Comparison of ENCODE assay signal across 8 mouse cellular contexts in genomic region chr1:171033196-171033595, GRCm38 (mm10). TPM values are rescaled to one million over a fixed set of nuclear protein-coding genes. Genes with fewer than 3 reads are reported as not detected.
DNase-seq lines count a peak whose midpoint lies in the region; ATAC-seq and TF ChIP-seq lines count a peak whose summit lies in the region.

No protein-coding gene starts in this region.

- no peaks in the 10 kb centered on the region for H3K36me3 ChIP-seq in lung, postnatal 0 days (ENCODE audit: insufficient read depth, low read length)
- H3K36me3 ChIP-seq in erythroblast, embryonic 14.5 days (ENCODE audit: control insufficient read depth) = no peaks in the 10 kb centered on the region
- H3K36me3 ChIP-seq in kidney, postnatal 0 days (ENCODE audit: insufficient read depth, low read length) = no peaks in the 10 kb centered on the region
- no peaks in the 10 kb centered on the region for H3K36me3 ChIP-seq in midbrain, embryonic 13.5 days

- TF ChIP-seq EP300 in lung, postnatal 0 days (IDR thresholded peaks at IDR 0.05) = no peak

- H3K27me3 ChIP-seq in lung, postnatal 0 days (replicated peaks; ENCODE audit: insufficient read depth, low read length) = 0 out of 2 replicates have a peak, but pooled peaks cover 6% of the 10 kb centered on the region
- H3K27me3 ChIP-seq in erythroblast, embryonic 14.5 days (ENCODE audit: control insufficient read depth) = peaks cover 37% of the 10 kb centered on the region
- H3K27me3 ChIP-seq in kidney, postnatal 0 days (ENCODE audit: insufficient read depth, low read length) = peaks cover 4% of the 10 kb centered on the region; the same call in 1 of the 2 replicates
- H3K27me3 ChIP-seq in midbrain, embryonic 13.5 days = peaks cover 49% of the 10 kb centered on the region

- H3K4me2 ChIP-seq in lung, postnatal 0 days (replicated peaks; ENCODE audit: low read depth, low read length) = peak overlapping the region; percentile 88
- H3K4me2 ChIP-seq in kidney, postnatal 0 days (ENCODE audit: low read length) = peak overlapping the region; percentile 95
- H3K4me2 ChIP-seq in midbrain, embryonic 13.5 days (replicated peaks) = peak overlapping the region; percentile 81

- no peaks in the 10 kb centered on the region for H3K9me3 ChIP-seq in lung, postnatal 0 days (ENCODE audit: low read length)
- no peaks in the 10 kb centered on the region for H3K9me3 ChIP-seq in erythroblast, embryonic 14.5 days (ENCODE audit: control insufficient read depth, low read length)
- H3K9me3 ChIP-seq in kidney, postnatal 0 days (replicated peaks; ENCODE audit: low read length) = no peaks in the 10 kb centered on the region
- H3K9me3 ChIP-seq in midbrain, embryonic 13.5 days = no peaks in the 10 kb centered on the region

- H3K4me1 ChIP-seq in lung, postnatal 0 days (ENCODE audit: insufficient read depth, low read depth, low read length) = 0 out of 2 replicates have a peak, but pooled peaks cover 2% of the 10 kb centered on the region
- peaks cover 58% of the 10 kb centered on the region for H3K4me1 ChIP-seq in erythroblast, embryonic 14.5 days (ENCODE audit: control insufficient read depth)
- no peaks in the 10 kb centered on the region for H3K4me1 ChIP-seq in kidney, postnatal 0 days (replicated peaks; ENCODE audit: insufficient read depth, low read length)
- H3K4me1 ChIP-seq in midbrain, embryonic 13.5 days (replicated peaks) = peaks cover 24% of the 10 kb centered on the region

- ATAC-seq in CD4-positive, CD25-positive, alpha-beta regulatory T cell, adult 4 months = no peak
- ATAC-seq in lung, postnatal 0 days = no peak
- ATAC-seq in kidney, postnatal 0 days (replicated peaks; ENCODE audit: low FRiP score, low read depth) = no peak
- peak; percentile 10; the same call in 1 of the 2 replicates for ATAC-seq in midbrain, embryonic 13.5 days

- peak; percentile 47 for DNase-seq in CD4-positive, CD25-positive, alpha-beta regulatory T cell, adult 2 months (ENCODE audit: low read depth, low spot score)
- no peak for DNase-seq in lung, postnatal 0 days (ENCODE audit: low spot score)
- no peak for DNase-seq in lung, postnatal 25 days (ENCODE audit: low spot score)
- peak; percentile 35 for DNase-seq in kidney, postnatal 0 days (ENCODE audit: low spot score)
- DNase-seq in layer of hippocampus, adult 11-12 months (ENCODE audit: low spot score) = no peak

- H3K4me3 ChIP-seq in lung, postnatal 0 days (ENCODE audit: low read depth, low read length) = peak overlapping the region; percentile 53
- H3K4me3 ChIP-seq in erythroblast, embryonic 14.5 days (replicated peaks) = peak overlapping the region; percentile 69
- peak overlapping the region; percentile 42 for H3K4me3 ChIP-seq in kidney, postnatal 0 days (replicated peaks; ENCODE audit: low read depth, low read length)
- peak overlapping the region; percentile 70 for H3K4me3 ChIP-seq in midbrain, embryonic 13.5 days (replicated peaks)

- 0 out of 2 replicates have a peak overlapping the region, but pooled peaks have one; percentile 29 for H3K9ac ChIP-seq in lung, postnatal 0 days (replicated peaks; ENCODE audit: low read depth)
- peak overlapping the region; percentile 2; the same call in 1 of the 2 replicates for H3K9ac ChIP-seq in kidney, postnatal 0 days (ENCODE audit: low read depth, low read length)
- H3K9ac ChIP-seq in midbrain, embryonic 13.5 days (replicated peaks) = peak overlapping the region; percentile 64

- WGBS in lung, postnatal 0 days = under 1% methylated on average over 16 of the region's 16 CpGs
- under 1% methylated on average over 16 of the region's 16 CpGs for WGBS in kidney, postnatal 0 days
- 1% methylated on average over 16 of the region's 16 CpGs for WGBS in midbrain, embryonic 13.5 days

- no peak for TF ChIP-seq CTCF in lung, postnatal 0 days (IDR thresholded peaks at IDR 0.05)
- TF ChIP-seq CTCF in kidney, postnatal 0 days (IDR thresholded peaks at IDR 0.05; ENCODE audit: low read depth) = no peak

- no peak overlapping the region for H3K27ac ChIP-seq in lung, postnatal 0 days (ENCODE audit: low read length)
- no peak overlapping the region for H3K27ac ChIP-seq in kidney, postnatal 0 days
- no peak overlapping the region for H3K27ac ChIP-seq in midbrain, embryonic 13.5 days

RNA-seq across cellular contexts. Expression of gene Fcgr4, which starts 14.5 kb away (rescaled TPM):
- polyA plus RNA-seq in CD4-positive, CD25-positive, alpha-beta regulatory T cell, adult 4 months (2017; shearing (Covaris generic)) = under 1 TPM in 1 of 2 experiments, not detected in 1; 0.26 TPM
- polyA plus RNA-seq in lung, postnatal 0 days (2015; fragmentation: Nextera tagmentation; extraction: Ambion mirVana) = 3.3 and 4.0 TPM in 2 replicates
- polyA plus RNA-seq in erythroblast, embryonic 14.5 days (2012) = not detected in 2 replicates
- 2.0 and 2.3 TPM in 2 replicates for polyA plus RNA-seq in kidney, postnatal 0 days (2015; fragmentation: Nextera tagmentation; extraction: Ambion mirVana)
- 0.15 TPM in 1 of 2 replicates, not detected in the other for polyA plus RNA-seq in midbrain, embryonic 13.5 days (2015; fragmentation: Nextera tagmentation; extraction: Ambion mirVana)

RNA-seq across cellular contexts. Expression of gene Fcgr3, which starts 31.5 kb away (rescaled TPM):
- polyA plus RNA-seq in CD4-positive, CD25-positive, alpha-beta regulatory T cell, adult 4 months (2017; shearing (Covaris generic)) = not detected
- polyA plus RNA-seq in lung, postnatal 0 days (2015; fragmentation: Nextera tagmentation; extraction: Ambion mirVana) = 29.3 and 37.4 TPM in 2 replicates
- 0.06 TPM in 1 of 2 replicates, not detected in the other for polyA plus RNA-seq in erythroblast, embryonic 14.5 days (2012)
- polyA plus RNA-seq in kidney, postnatal 0 days (2015; fragmentation: Nextera tagmentation; extraction: Ambion mirVana) = 12.1 and 13.2 TPM in 2 replicates
- polyA plus RNA-seq in midbrain, embryonic 13.5 days (2015; fragmentation: Nextera tagmentation; extraction: Ambion mirVana) = 4.8 and 6.0 TPM in 2 replicates

RNA-seq across cellular contexts. Expression of gene Fcgr2b, which starts 56.8 kb away (rescaled TPM):
- polyA plus RNA-seq in CD4-positive, CD25-positive, alpha-beta regulatory T cell, adult 4 months (2017; shearing (Covaris generic)) = 1 to 10 TPM in 1 of 2 experiments, not detected in 1; 1.1 TPM
- 6.9 and 9.2 TPM in 2 replicates for polyA plus RNA-seq in lung, postnatal 0 days (2015; fragmentation: Nextera tagmentation; extraction: Ambion mirVana)
- polyA plus RNA-seq in erythroblast, embryonic 14.5 days (2012) = not detected in 2 replicates
- 6.4 and 8.0 TPM in 2 replicates for polyA plus RNA-seq in kidney, postnatal 0 days (2015; fragmentation: Nextera tagmentation; extraction: Ambion mirVana)
- 0.37 and 0.57 TPM in 2 replicates for polyA plus RNA-seq in midbrain, embryonic 13.5 days (2015; fragmentation: Nextera tagmentation; extraction: Ambion mirVana)

Comparison
In these comparisons a context has a peak if more than half of its experiments do, and no peak if none do; other contexts are left out.
1. DNase-seq: peak in CD4-positive, CD25-positive, alpha-beta regulatory T cell, adult 2 months (single experiment) and kidney, postnatal 0 days (single experiment); none in lung, postnatal 0 days (single experiment), lung, postnatal 25 days (single experiment) and layer of hippocampus, adult 11-12 months (single experiment).
2. H3K9ac ChIP-seq: peak in every context shown above with its lines; median percentile 64 in midbrain, embryonic 13.5 days; 29 in lung, postnatal 0 days; 2 in kidney, postnatal 0 days.
3. Peak in every context shown above with its lines, with median percentiles within 50 percentile points of each other: H3K4me2 ChIP-seq and H3K4me3 ChIP-seq.